Mouse (Mus musculus) c-Kit-negative CD71-positive TER-119-positive erythroid progenitor cells, embryonic 14.5 days (primary cell): ENCODE data around the gene Pbx1.
A peak's percentile ranks its signal among the peaks of the same experiment; 100 is the strongest.

Source experiments
- DNase-seq: peaks from one replicate; pipeline ENCODE4 v3.0.0-alpha.2; 2013; ENCODE audit warnings: low read depth, low spot score

The Pbx1 gene

GRCm38 (mm10) chr1:168344918-168345317, 87.2 kb downstream of the Pbx1 start:
- DNase-seq, result no peak

- no peak for DNase-seq
Measured at GRCm38 (mm10) chr1:168344262-168344661, 87.8 kb downstream of the Pbx1 start.

GRCm38 (mm10) chr1:168342269-168342668, 89.8 kb downstream of the Pbx1 start:
- no peak for DNase-seq

- no peak for DNase-seq
Measured at GRCm38 (mm10) chr1:168341863-168342262, 90.2 kb downstream of the Pbx1 start.

- DNase-seq, result no peak
Measured at GRCm38 (mm10) chr1:168341368-168341767, 90.7 kb downstream of the Pbx1 start.

GRCm38 (mm10) chr1:168336238-168336818, 95.7 kb downstream of the Pbx1 start:
- DNase-seq, result no peak

GRCm38 (mm10) chr1:168334831-168335574, 97.1 kb downstream of the Pbx1 start:
- DNase-seq, result no peak

- DNase-seq, result no peak
Measured at GRCm38 (mm10) chr1:168332056-168332455, 100.0 kb downstream of the Pbx1 start.

- DNase-seq, result no peak
Measured at GRCm38 (mm10) chr1:168328236-168328605, 103.8 kb downstream of the Pbx1 start.

- DNase-seq, result no peak
Measured at GRCm38 (mm10) chr1:168327405-168328235, 104.5 kb downstream of the Pbx1 start.

GRCm38 (mm10) chr1:168325786-168326185, 106.3 kb downstream of the Pbx1 start:
- no peak for DNase-seq

GRCm38 (mm10) chr1:168324306-168325085, 107.6 kb downstream of the Pbx1 start:
- no peak for DNase-seq

- DNase-seq, result no peak
Measured at GRCm38 (mm10) chr1:168323436-168324108, 108.5 kb downstream of the Pbx1 start.

GRCm38 (mm10) chr1:168322892-168323291, 109.2 kb downstream of the Pbx1 start:
- peak; percentile 58 for DNase-seq

- DNase-seq, result no peak
Measured at GRCm38 (mm10) chr1:168319695-168320094, 112.4 kb downstream of the Pbx1 start.

- DNase-seq, result no peak
Measured at GRCm38 (mm10) chr1:168318899-168319469, 113.1 kb downstream of the Pbx1 start.

GRCm38 (mm10) chr1:168313772-168314171, 118.3 kb downstream of the Pbx1 start:
- DNase-seq, result no peak

GRCm38 (mm10) chr1:168312710-168313447, 119.2 kb downstream of the Pbx1 start:
- DNase-seq, result peak; percentile 77

- DNase-seq, result no peak
Measured at GRCm38 (mm10) chr1:168309101-168309521, 123.0 kb downstream of the Pbx1 start.
